Mouse (Mus musculus) G1E (cell line): ENCODE data around the gene Nmnat2. TPM values are rescaled to one million over a fixed set of nuclear protein-coding genes. Genes with fewer than 3 reads are reported as not detected.

Source experiments
- ATAC-seq: 2 replicates; pipeline ENCODE4 v1.8.0; 2016; ENCODE audit warnings: mild to moderate bottlenecking; ENCODE audit not compliant: insufficient number of reproducible peaks, poor library complexity, low FRiP score, severe bottlenecking; ENCODE audit errors: extremely low read depth
- DNase-seq: peaks from one replicate; pipeline ENCODE4 v3.0.0; 2012; ENCODE audit warnings: low spot score
- H3K27me3 ChIP-seq: 2 replicates; pipeline ENCODE4 v1.6.1; 2012; ENCODE audit warnings: mild to moderate bottlenecking, low read length, inconsistent platforms; ENCODE audit not compliant: insufficient read depth
- H3K36me3 ChIP-seq: replicated peaks from 2 replicates; pipeline ENCODE3; 2012; ENCODE audit warnings: mild to moderate bottlenecking, inconsistent platforms
- H3K4me1 ChIP-seq: 2 replicates; pipeline ENCODE4 v1.6.1; 2012; ENCODE audit warnings: low read depth, low read length, inconsistent platforms, mixed read lengths; ENCODE audit not compliant: insufficient read depth
- H3K4me3 ChIP-seq: 2 replicates; pipeline ENCODE4 v1.5.1; 2012; ENCODE audit warnings: low read depth, mild to moderate bottlenecking, inconsistent platforms, low read length, moderate library complexity, mixed read lengths
- H3K9me3 ChIP-seq: replicated peaks from 2 replicates; pipeline ENCODE4 v1.6.1; 2012; ENCODE audit warnings: inconsistent platforms
- CTCF ChIP-seq: IDR thresholded peaks from 2 replicates; pipeline ENCODE4 v1.5.1; 2012; ENCODE audit warnings: low read depth, low read length, inconsistent platforms, mixed read lengths
- GATA1 ChIP-seq: IDR thresholded peaks from 2 replicates; pipeline ENCODE4 v1.6.1; 2012; ENCODE audit warnings: borderline replicate concordance, low read length, inconsistent platforms, mixed read lengths
- GATA2 ChIP-seq: IDR thresholded peaks from 2 replicates; pipeline ENCODE4 v1.6.1; 2012; ENCODE audit warnings: low read depth, low read length, inconsistent platforms, borderline replicate concordance
- POLR2AphosphoS5 ChIP-seq: IDR thresholded peaks from 2 replicates; pipeline ENCODE4 v1.6.1; 2012; ENCODE audit warnings: low read depth, low read length, inconsistent platforms; ENCODE audit not compliant: insufficient replicate concordance
- TAL1 ChIP-seq: conservative IDR thresholded peaks from 2 replicates; pipeline ENCODE4 v1.6.1; 2012; ENCODE audit warnings: low read depth, low read length, inconsistent platforms, mixed read lengths
- polyA plus RNA-seq: library from polyadenylated mRNA; stranded (reverse); fragments of >175 nt; gene quantifications from 2 replicates; pipeline ENCODE4 v1.2.3, GENCODE M21; 2012
- total RNA-seq, 2 experiments: library from RNA; stranded (forward) in 1 of 2; stranded (reverse) in 1 of 2; fragments of 200-1000 nt in 1 of 2; fragments of >200 nt in 1 of 2; fragmentation: Nextera tagmentation in 1 of 2; gene quantifications; 2 replicates each; pipeline ENCODE4 v1.2.3; 2014 to 2017

Gene Nmnat2
- total and polyA plus RNA-seq, 3 experiments = 0.22 TPM; not detected in 2

DNA sequence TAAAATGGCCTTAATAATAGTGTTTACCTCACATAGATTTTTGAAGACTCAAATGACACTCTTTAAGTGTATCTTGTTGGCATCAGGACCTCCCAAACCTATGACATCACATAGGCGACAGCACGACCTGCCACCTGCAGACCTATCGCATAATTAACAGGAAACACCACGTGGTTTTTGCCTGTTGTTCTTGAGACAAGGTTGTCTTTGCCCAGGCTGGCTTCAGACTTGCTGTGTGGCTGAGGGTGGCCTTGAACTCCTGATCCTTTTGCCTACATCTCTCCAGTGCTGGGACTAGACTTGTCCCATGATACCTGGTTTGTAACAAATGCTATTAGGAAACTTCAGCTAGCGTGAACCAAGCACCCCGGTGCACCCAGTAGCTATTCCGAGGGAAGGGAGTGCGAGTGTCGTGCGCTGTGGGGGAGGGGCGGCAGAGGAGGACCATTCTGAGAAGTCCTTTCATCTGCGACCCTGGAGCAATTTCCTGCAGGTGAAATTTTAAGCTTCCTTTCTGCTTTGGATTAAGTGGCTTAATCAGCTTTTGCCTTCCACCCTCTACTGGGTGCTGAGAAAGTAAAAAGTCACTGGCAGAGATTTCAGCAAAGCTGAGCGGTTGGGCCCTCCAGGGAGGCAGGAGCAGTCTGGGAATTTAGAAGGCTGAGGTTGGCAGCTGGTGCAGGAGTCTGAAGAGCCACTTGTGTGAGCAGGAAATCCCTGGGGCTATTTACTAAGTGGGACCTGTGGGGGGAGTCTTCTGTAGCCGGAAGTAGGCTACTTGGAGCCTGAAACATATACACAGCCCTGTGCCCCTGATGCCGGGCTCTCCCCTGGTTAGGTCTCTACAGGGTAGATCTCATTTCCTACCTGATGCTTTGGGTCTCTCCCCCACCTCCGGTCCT lies 141.3 kb downstream of the Nmnat2 start:
- TF ChIP-seq GATA2 (no peak), CTCF (no peak), TAL1 (no peak), POLR2AphosphoS5 (no peak), GATA1 (no peak)
- DNase-seq = no peak
- H3K9me3 ChIP-seq = no peaks in the 10 kb centered on the region
- ATAC-seq = no peak
- peaks cover 49% of the 10 kb centered on the region for H3K27me3 ChIP-seq
- H3K4me1 ChIP-seq = peaks cover 40% of the 10 kb centered on the region
- no peak overlapping the region for H3K4me3 ChIP-seq
- H3K36me3 ChIP-seq = no peaks in the 10 kb centered on the region

- H3K36me3 ChIP-seq = no peaks in the 10 kb centered on the region
- TF ChIP-seq GATA2 (no peak), POLR2AphosphoS5 (no peak), GATA1 (no peak), CTCF (no peak), TAL1 (no peak)
Measured at GRCm38 (mm10) chr1:153097017-153097675, 142.4 kb downstream of the Nmnat2 start.

GRCm38 (mm10) chr1:153098586-153098985 lies 143.8 kb downstream of the Nmnat2 start:
- Histone ChIP-seq H3K36me3 (no peaks in the 10 kb centered on the region), H3K9me3 (no peaks in the 10 kb centered on the region), H3K27me3 (peaks cover 53% of the 10 kb centered on the region), H3K4me1 (peaks cover 18% of the 10 kb centered on the region), H3K4me3 (no peak overlapping the region)
- DNase-seq (no peak), ATAC-seq (no peak)
- TF ChIP-seq POLR2AphosphoS5 = no peak
- TF ChIP-seq CTCF = no peak
- TF ChIP-seq GATA1 = no peak
- TF ChIP-seq TAL1 = no peak
- TF ChIP-seq GATA2 = no peak

More at GRCm38 (mm10) chr1:153097017-153097675, 142.4 kb downstream of the Nmnat2 start:
- Histone ChIP-seq H3K4me3 (no peak overlapping the region), H3K27me3 (peaks cover 52% of the 10 kb centered on the region), H3K9me3 (no peaks in the 10 kb centered on the region), H3K4me1 (peaks cover 29% of the 10 kb centered on the region)
- ATAC-seq = no peak
- DNase-seq = no peak

DNA sequence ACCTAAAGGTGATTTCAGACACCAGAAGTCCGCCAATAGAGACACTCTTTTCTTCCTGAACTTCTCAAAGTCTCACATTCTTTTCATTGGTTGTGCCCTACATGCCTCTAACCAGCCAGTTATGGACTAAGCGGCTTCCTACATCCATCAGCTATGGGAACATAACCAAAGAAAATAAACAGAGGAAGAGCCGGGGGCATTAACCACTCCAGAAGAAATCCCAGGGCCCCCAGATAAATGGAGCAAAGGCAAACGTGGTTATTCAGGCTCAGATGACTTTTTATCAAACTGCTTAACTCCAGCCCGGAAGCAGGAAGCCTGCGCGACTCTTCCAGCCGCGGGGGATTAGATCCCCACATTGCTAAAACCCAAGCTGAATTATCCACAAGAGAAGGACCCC lies 146.1 kb downstream of the Nmnat2 start:
- no peak for TF ChIP-seq CTCF
- no peak for TF ChIP-seq GATA2
- TF ChIP-seq TAL1 = no peak
- no peak for TF ChIP-seq POLR2AphosphoS5
- no peak for TF ChIP-seq GATA1
- Histone ChIP-seq H3K4me1 (peaks cover 3% of the 10 kb centered on the region; the same call in 1 of the 2 replicates), H3K4me3 (no peak overlapping the region), H3K27me3 (peaks cover 55% of the 10 kb centered on the region), H3K9me3 (no peaks in the 10 kb centered on the region), H3K36me3 (no peaks in the 10 kb centered on the region)
- DNase-seq = no peak
- ATAC-seq = no peak

- Histone ChIP-seq H3K36me3 (no peaks in the 10 kb centered on the region), H3K4me1 (peaks cover 2% of the 10 kb centered on the region; the same call in 1 of the 2 replicates), H3K9me3 (no peaks in the 10 kb centered on the region), H3K4me3 (no peak overlapping the region), H3K27me3 (peaks cover 58% of the 10 kb centered on the region)
- DNase-seq = no peak
- TF ChIP-seq CTCF (0 out of 2 replicates have a peak, but pooled peaks have one; percentile 30), GATA1 (no peak), POLR2AphosphoS5 (no peak), GATA2 (no peak), TAL1 (no peak)
- no peak; the same call in 1 of the 2 replicates for ATAC-seq
Measured at GRCm38 (mm10) chr1:153101327-153101880, 146.6 kb downstream of the Nmnat2 start.
